Mouse (Mus musculus): Measurements from ENCODE around the gene Ifi211. TPM values are rescaled to one million over a fixed set of nuclear protein-coding genes. Genes with fewer than 3 reads are reported as not detected.
"Not testable (repeated sequence)": the region's sequence is repeated elsewhere in the genome, so short reads cannot be mapped to it uniquely, and the experiment has no call there.

Gene Ifi211
- 1 to 10 TPM; 1.1 to 7.2 (median 2.0) TPM for polyA plus RNA-seq (2017; shearing (Covaris generic))

- peak; percentile 34 for ATAC-seq
These were observed at the start of gene Ifi211 for GRCm38 (mm10) chr1:173912548-173913255. Ifi211 (minus strand) TSS chr1:173913046.

- not testable (repeated sequence) for ATAC-seq
These were observed 48.6 kb upstream of the Ifi211 start for GRCm38 (mm10) chr1:173961491-173961890.

- ATAC-seq, result not testable (repeated sequence)
These were observed 47.2 kb upstream of the Ifi211 start for GRCm38 (mm10) chr1:173959998-173960397.

- not testable (repeated sequence) for ATAC-seq
These were observed 43.1 kb upstream of the Ifi211 start for GRCm38 (mm10) chr1:173955839-173956527.

GRCm38 (mm10) chr1:173955071-173955796 lies 42.4 kb upstream of the Ifi211 start:
- ATAC-seq, result no peak

- ATAC-seq, result no peak
These were observed 40.7 kb upstream of the Ifi211 start for GRCm38 (mm10) chr1:173953563-173953962.

- peak; percentile 94 for ATAC-seq
These were observed 36.2 kb upstream of the Ifi211 start for GRCm38 (mm10) chr1:173949044-173949443.

GRCm38 (mm10) chr1:173942780-173943066 lies 29.9 kb upstream of the Ifi211 start:
- ATAC-seq, result not testable (repeated sequence)

- ATAC-seq, result peak; percentile 83
These were observed 29.3 kb upstream of the Ifi211 start, which contains the start of the genes Mndal and Ifi203 for GRCm38 (mm10) chr1:173941924-173942779. Mndal (minus strand) TSS chr1:173942491. Ifi203 (minus strand) TSS chr1:173942672.

- ATAC-seq, result peak; percentile 7
These were observed 28.7 kb upstream of the Ifi211 start for GRCm38 (mm10) chr1:173941522-173941921.

GRCm38 (mm10) chr1:173919279-173919678 lies 6.4 kb upstream of the Ifi211 start:
- ATAC-seq, result peak; percentile 51

GRCm38 (mm10) chr1:173914559-173914958 lies 1.7 kb upstream of the Ifi211 start:
- no peak for ATAC-seq

- ATAC-seq, result not testable (repeated sequence)
These were observed 478 bp upstream of the Ifi211 start for GRCm38 (mm10) chr1:173913256-173913791.

GRCm38 (mm10) chr1:173911808-173912464 lies 910 bp downstream of the Ifi211 start:
- no peak for ATAC-seq

- not testable (repeated sequence) for ATAC-seq
These were observed 4.5 kb downstream of the Ifi211 start for GRCm38 (mm10) chr1:173908390-173908789.

- peak; percentile 85 for ATAC-seq
These were observed 7.0 kb downstream of the Ifi211 start for GRCm38 (mm10) chr1:173905885-173906284.

- not testable (repeated sequence) for ATAC-seq
These were observed 23.1 kb downstream of the Ifi211 start for GRCm38 (mm10) chr1:173889741-173890140.

- ATAC-seq, result not testable (repeated sequence)
These were observed 25.6 kb downstream of the Ifi211 start for GRCm38 (mm10) chr1:173887026-173887787.

- ATAC-seq, result peak; percentile 74
These were observed 32.7 kb downstream of the Ifi211 start for GRCm38 (mm10) chr1:173880004-173880666.

All from inflammation-experienced regulatory T-cells, adult 6 months (primary cell).